Mouse (Mus musculus) brain, embryonic 14.5 days (tissue): ENCODE measurements around the gene Fry.

Experiments
- CTCF ChIP-seq: fragments of 200-500 bp; IDR thresholded peaks from 2 replicates; pipeline ENCODE4 v1.5.1; 2012; ENCODE audit warnings: inconsistent platforms, mild to moderate bottlenecking, moderate library complexity, borderline replicate concordance; ENCODE audit not compliant: insufficient read depth, insufficient read length; ENCODE audit errors: extremely low read depth
- POLR2A ChIP-seq: fragments of 200-500 bp; IDR thresholded peaks from 2 replicates; pipeline ENCODE4 v1.6.1; 2012; ENCODE audit warnings: mild to moderate bottlenecking, inconsistent platforms, borderline replicate concordance; ENCODE audit not compliant: poor library complexity, insufficient read depth, insufficient read length, severe bottlenecking; ENCODE audit errors: extremely low read depth

- TF ChIP-seq POLR2A = no peak
- TF ChIP-seq CTCF = no peak
Observed at GRCm38 (mm10) chr5:150122571-150122970, 4.1 kb downstream of the Fry start.
